Mouse (Mus musculus) spleen, adult 2 months (tissue): ENCODE measurements around the gene Haao. TPM values are rescaled to one million over a fixed set of nuclear protein-coding genes. Genes with fewer than 3 reads are reported as not detected.

Experiments
- DNase-seq, 2 experiments: peaks; one replicate each; pipeline versions ENCODE4 v3.0.0 to v3.0.0-alpha.2; 2012 to 2021; ENCODE audit warnings: low spot score in 2 of 2, low read depth in 1 of 2
- H3K27ac ChIP-seq: fragments of 200-500 bp; 2 replicates; pipeline ENCODE4 v1.5.1; 2012; ENCODE audit warnings: low read length, inconsistent platforms; ENCODE audit not compliant: insufficient read depth
- H3K27me3 ChIP-seq: fragments of 200-500 bp; 2 replicates; pipeline ENCODE4 v1.6.1; 2012; ENCODE audit warnings: mild to moderate bottlenecking, moderate library complexity, low read length, inconsistent platforms; ENCODE audit not compliant: control insufficient read depth, insufficient read depth
- H3K36me3 ChIP-seq: fragments of 200-500 bp; 2 replicates; pipeline ENCODE4 v1.6.1; 2012; ENCODE audit warnings: mild to moderate bottlenecking, low read length, inconsistent platforms; ENCODE audit not compliant: control insufficient read depth, insufficient read depth
- H3K4me1 ChIP-seq: fragments of 200-500 bp; 2 replicates; pipeline ENCODE4 v1.6.1; 2011; ENCODE audit warnings: inconsistent platforms; ENCODE audit not compliant: control insufficient read depth, insufficient read depth, insufficient read length
- H3K4me3 ChIP-seq: fragments of 200-500 bp; 2 replicates; pipeline ENCODE4 v1.5.1; 2011; ENCODE audit warnings: mild to moderate bottlenecking, inconsistent platforms; ENCODE audit not compliant: insufficient read depth, insufficient read length; ENCODE audit errors: extremely low read depth
- CTCF ChIP-seq: fragments of 200-500 bp; IDR thresholded peaks from 2 replicates; pipeline ENCODE4 v1.5.1; 2011; ENCODE audit warnings: mild to moderate bottlenecking, inconsistent platforms; ENCODE audit not compliant: insufficient read depth, insufficient read length, insufficient replicate concordance; ENCODE audit errors: extremely low read depth
- POLR2A ChIP-seq: fragments of 200-500 bp; IDR thresholded peaks from 2 replicates; pipeline ENCODE4 v1.6.1; 2011; ENCODE audit warnings: low read depth, low read length, inconsistent platforms
- WGBS: fragments of 180-500 bp; shearing (Covaris S2); methylation state at CpG from one replicate; pipeline ENCODE4 v1.1.7; 2018; 5-methylcytosine and 5-hydroxymethylcytosine counted together
- polyA plus RNA-seq: library from polyadenylated mRNA; depleted of rRNA; stranded (reverse); fragments of >200 nt; gene quantifications from 2 replicates; pipeline ENCODE4 v1.2.3, GENCODE M21; 2012

Haao gene
- polyA plus RNA-seq, 1 experiment = 98.5 TPM

DNA sequence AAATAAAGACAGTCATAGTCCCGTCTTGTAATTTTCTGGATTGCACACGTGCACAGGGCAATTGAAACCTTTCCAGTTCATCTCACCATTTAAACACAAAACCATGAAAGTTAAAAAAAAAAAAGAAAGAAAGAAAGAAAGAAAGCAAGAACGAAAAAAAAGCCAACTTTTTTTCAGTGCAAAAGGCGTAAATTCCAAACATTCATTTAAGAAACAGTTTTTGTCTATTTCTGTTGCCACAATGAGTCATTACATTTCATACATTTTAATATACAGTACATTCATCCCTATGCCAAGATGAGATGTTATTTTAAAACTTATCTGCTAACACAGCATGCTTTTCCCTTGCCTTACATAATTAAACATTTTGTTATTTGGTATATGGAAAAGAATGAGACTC lies 11.9 kb upstream of the Haao start:
- H3K36me3 ChIP-seq = no peaks in the 10 kb centered on the region
- TF ChIP-seq CTCF = no peak
- no peak for TF ChIP-seq POLR2A
- no peak overlapping the region for H3K4me3 ChIP-seq
- WGBS = 85% methylated on average over 4 of the region's 4 CpGs
- no peak overlapping the region for H3K27ac ChIP-seq
- H3K4me1 ChIP-seq = peaks cover 3% of the 10 kb centered on the region; the same call in 1 of the 2 replicates
- H3K27me3 ChIP-seq = no peaks in the 10 kb centered on the region
- no peak for DNase-seq

DNA sequence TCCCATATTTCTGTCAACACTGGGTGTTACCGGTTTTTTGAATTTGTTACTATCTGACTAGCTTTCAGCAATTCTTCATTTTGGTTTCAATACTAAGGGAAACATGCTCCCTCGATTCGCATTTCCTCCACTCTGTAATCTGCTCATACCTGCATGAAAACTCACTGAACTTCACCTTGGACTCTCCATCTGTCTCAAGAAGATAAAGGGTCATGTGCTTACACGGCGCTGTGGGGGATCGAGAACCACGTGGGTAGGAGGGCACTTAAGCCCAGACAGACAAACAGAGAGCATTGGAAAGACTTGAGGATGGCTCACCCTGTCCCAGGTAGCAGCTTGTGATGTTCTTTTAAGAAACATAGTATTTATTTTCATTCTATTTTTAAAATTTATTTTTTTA lies 10.7 kb upstream of the Haao start:
- 64% methylated on average over 7 of the region's 7 CpGs for WGBS
- H3K4me1 ChIP-seq = peaks cover 8% of the 10 kb centered on the region; the same call in 1 of the 2 replicates
- TF ChIP-seq CTCF = no peak
- no peak for TF ChIP-seq POLR2A
- H3K4me3 ChIP-seq = no peak overlapping the region
- peak overlapping the region; percentile 59 for H3K27ac ChIP-seq
- DNase-seq = no peak
- no peaks in the 10 kb centered on the region for H3K27me3 ChIP-seq
- H3K36me3 ChIP-seq = no peaks in the 10 kb centered on the region

DNA sequence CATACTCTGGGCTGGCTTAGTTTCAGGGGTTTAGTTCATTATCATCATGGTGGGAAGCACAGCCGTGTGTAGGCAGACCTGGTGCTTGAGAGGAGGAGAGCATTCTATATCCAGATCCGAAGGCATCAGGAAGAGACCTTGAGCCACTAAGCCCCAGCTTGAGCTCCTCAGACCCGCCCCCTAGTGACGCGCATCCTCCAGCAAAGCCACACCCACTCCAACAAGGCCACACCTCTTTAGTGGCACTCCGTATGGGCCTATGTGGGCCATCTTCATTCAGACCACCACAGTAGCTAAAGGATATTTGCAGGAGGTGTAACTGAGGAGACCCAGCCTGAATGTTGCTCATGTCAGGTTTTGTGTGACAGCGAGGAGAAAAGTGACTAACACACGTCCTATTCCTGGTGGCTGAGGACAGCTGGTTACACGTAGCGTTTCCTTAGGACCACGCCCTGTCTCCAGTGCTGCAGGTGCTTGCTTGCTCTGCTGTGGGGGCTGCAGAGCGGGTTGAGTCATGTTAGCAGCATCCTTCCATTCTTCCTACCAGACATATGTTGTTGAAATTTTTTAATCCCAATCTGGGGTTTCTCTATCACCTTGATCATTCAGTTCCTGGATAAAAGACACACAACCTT lies 6.6 kb upstream of the Haao start:
- H3K36me3 ChIP-seq = no peaks in the 10 kb centered on the region
- H3K27ac ChIP-seq = 0 out of 2 replicates have a peak overlapping the region, but pooled peaks have one; percentile 5
- DNase-seq = no peak
- peaks cover 27% of the 10 kb centered on the region; the same call in 1 of the 2 replicates for H3K4me1 ChIP-seq
- WGBS = 68% methylated on average over 12 of the region's 12 CpGs
- no peak for TF ChIP-seq CTCF
- no peak for TF ChIP-seq POLR2A
- H3K27me3 ChIP-seq = no peaks in the 10 kb centered on the region
- H3K4me3 ChIP-seq = no peak overlapping the region

DNA sequence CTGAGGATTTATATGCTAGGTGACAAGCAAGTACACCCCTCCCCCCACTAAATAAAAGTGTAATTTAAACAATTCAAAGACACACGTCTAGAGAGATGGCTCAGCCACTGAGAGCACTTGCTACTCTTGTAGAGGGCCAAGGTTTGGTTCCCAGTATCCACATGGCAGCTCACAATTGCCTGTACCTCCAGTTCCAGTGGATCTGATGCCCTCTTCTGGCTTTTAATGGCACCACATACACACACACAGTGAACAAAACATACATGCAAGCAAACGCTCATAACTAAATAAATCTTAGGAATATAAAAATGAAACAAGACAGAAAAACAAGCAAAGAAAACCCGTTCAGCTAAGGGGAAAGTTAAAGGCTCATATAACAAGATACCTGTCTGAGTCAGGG lies 6.1 kb upstream of the Haao start:
- Histone ChIP-seq H3K36me3 (no peaks in the 10 kb centered on the region), H3K27me3 (no peaks in the 10 kb centered on the region), H3K4me3 (no peak overlapping the region), H3K4me1 (peaks cover 33% of the 10 kb centered on the region; the same call in 1 of the 2 replicates), H3K27ac (no peak overlapping the region)
- 72% methylated on average over 3 of the region's 3 CpGs for WGBS
- TF ChIP-seq CTCF (no peak; the same call in 1 of the 2 replicates), POLR2A (no peak)
- no peak for DNase-seq

DNA sequence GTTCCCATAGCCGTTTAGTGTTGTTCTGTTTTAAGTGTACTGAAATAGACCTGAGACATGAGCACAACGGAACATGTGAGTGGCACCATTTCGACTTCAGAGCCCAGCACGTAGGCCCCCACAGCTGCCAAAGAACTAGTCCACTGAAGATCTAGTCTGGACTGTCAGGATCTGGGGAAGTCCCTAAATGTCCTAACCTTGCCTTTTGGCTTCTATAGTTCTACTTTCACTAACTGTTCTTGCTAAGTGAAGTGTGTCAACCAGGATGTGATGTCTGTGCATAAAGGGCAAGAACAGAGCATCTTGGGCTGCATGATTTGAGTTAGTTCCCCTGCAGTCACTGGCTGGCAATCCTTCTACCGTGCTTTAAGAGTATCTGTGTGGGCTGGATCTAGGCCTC lies 3.1 kb upstream of the Haao start:
- peak; percentile 49 to 71 for DNase-seq
- no peaks in the 10 kb centered on the region; the same call in 1 of the 2 replicates for H3K36me3 ChIP-seq
- no peak overlapping the region for H3K4me3 ChIP-seq
- 34% methylated on average over 5 of the region's 5 CpGs for WGBS
- H3K4me1 ChIP-seq = peaks cover 41% of the 10 kb centered on the region; the same call in 1 of the 2 replicates
- no peaks in the 10 kb centered on the region for H3K27me3 ChIP-seq
- H3K27ac ChIP-seq = peak overlapping the region; percentile 90
- TF ChIP-seq CTCF (no peak), POLR2A (no peak; the same call in 1 of the 2 replicates)

DNA sequence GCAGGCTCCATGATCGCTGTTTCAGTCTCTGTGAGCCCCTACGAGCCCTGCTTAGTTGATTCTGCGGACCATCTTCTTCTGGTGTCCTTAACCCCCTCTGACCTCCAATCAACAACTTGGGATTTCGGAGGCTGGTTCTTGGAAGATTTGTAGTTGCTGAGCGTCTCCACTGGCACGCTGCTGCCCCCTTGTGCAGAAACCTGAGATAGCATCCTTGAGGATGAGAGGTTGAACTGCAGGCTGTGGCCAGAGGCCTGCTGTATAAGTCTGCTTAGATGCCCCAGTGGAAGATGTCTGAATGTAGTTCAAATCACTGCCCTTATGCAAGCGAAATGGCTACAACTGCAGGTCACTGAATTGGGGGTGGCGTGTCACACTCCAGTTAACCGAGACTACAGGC lies 2.7 kb upstream of the Haao start:
- Histone ChIP-seq H3K27me3 (no peaks in the 10 kb centered on the region), H3K4me3 (no peak overlapping the region), H3K27ac (peak overlapping the region; percentile 78), H3K4me1 (peaks cover 45% of the 10 kb centered on the region; the same call in 1 of the 2 replicates), H3K36me3 (no peaks in the 10 kb centered on the region; the same call in 1 of the 2 replicates)
- WGBS = 13% methylated on average over 9 of the region's 9 CpGs
- DNase-seq = peak; percentile 69 to 86
- TF ChIP-seq POLR2A (no peak), CTCF (peak; percentile 92; the same call in 1 of the 2 replicates)

DNA sequence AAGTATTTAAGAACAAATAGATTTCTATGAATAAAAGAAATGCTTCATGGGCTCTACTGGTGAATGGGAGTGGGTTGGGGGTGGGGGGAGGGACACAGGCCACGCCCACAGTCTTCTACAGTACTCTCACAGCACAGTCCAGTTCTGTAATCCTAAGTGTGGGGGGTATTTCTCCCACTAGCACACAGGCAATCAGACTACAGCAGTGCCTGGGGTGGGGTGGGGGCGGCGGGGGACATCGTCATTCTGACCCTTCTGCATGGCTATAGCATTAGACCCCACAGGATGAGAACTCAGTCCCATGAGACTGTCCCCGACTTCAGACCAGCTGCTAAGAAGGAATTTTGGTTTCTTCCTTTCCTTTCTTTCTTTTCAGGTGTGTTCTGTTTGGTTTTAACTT lies 2.0 kb upstream of the Haao start:
- Histone ChIP-seq H3K4me1 (peaks cover 52% of the 10 kb centered on the region), H3K36me3 (peaks cover 2% of the 10 kb centered on the region; the same call in 1 of the 2 replicates), H3K4me3 (no peak overlapping the region), H3K27me3 (no peaks in the 10 kb centered on the region), H3K27ac (peak overlapping the region; percentile 79)
- DNase-seq = no peak
- TF ChIP-seq POLR2A (no peak), CTCF (no peak)
- 80% methylated on average over 5 of the region's 5 CpGs for WGBS
